Mouse (Mus musculus) cerebral cortex, adult 2 months (tissue): ENCODE data around the gene Cacna1a.

Experiments used
- WGBS: fragments of 180-500 bp; shearing (Covaris S2); methylation state at CpG from one replicate; pipeline ENCODE4 v1.1.7; 2018; 5-methylcytosine and 5-hydroxymethylcytosine counted together

Cacna1a gene

GRCm38 (mm10) chr8:84660819-84661457 is 272.7 kb downstream of the Cacna1a start:
- WGBS, result 15% methylated on average over 20 of the region's 20 CpGs

- 4% methylated on average over 24 of the region's 24 CpGs for WGBS
These were observed 273.2 kb downstream of the Cacna1a start for GRCm38 (mm10) chr8:84661458-84661871.

- whole genome bisulfite sequencing, result 1% methylated on average over 61 of the region's 61 CpGs
These were observed 273.8 kb downstream of the Cacna1a start for GRCm38 (mm10) chr8:84661961-84662571.

- WGBS, result under 1% methylated on average over 27 of the region's 27 CpGs
These were observed 274.4 kb downstream of the Cacna1a start, which contains the start of gene Ier2 for GRCm38 (mm10) chr8:84662581-84663065. TSS of gene Ier2 (minus strand) at chr8:84662852.

- 3% methylated on average over 43 of the region's 43 CpGs for WGBS
These were observed 275.5 kb downstream of the Cacna1a start for GRCm38 (mm10) chr8:84663483-84664327.

GRCm38 (mm10) chr8:84664566-84665384 is 276.5 kb downstream of the Cacna1a start:
- under 1% methylated on average over 29 of the region's 29 CpGs for WGBS

- WGBS, result 3% methylated on average over 14 of the region's 14 CpGs
These were observed 277.2 kb downstream of the Cacna1a start for GRCm38 (mm10) chr8:84665385-84665893.

- 43% methylated on average over 1 of the region's 1 CpGs for WGBS
These were observed 279.8 kb downstream of the Cacna1a start for GRCm38 (mm10) chr8:84668081-84668480.

GRCm38 (mm10) chr8:84668731-84669485 is 280.7 kb downstream of the Cacna1a start:
- WGBS, result 70% methylated on average over 6 of the region's 6 CpGs

- WGBS, result 89% methylated on average over 5 of the region's 5 CpGs
These were observed 282.2 kb downstream of the Cacna1a start for GRCm38 (mm10) chr8:84670295-84671006.

- 89% methylated on average over 5 of the region's 5 CpGs for WGBS
These were observed 289.1 kb downstream of the Cacna1a start for GRCm38 (mm10) chr8:84677305-84677704.

- 74% methylated on average over 2 of the region's 2 CpGs for WGBS
These were observed 293.2 kb downstream of the Cacna1a start for GRCm38 (mm10) chr8:84681476-84681875.

GRCm38 (mm10) chr8:84682257-84682656 is 294.0 kb downstream of the Cacna1a start:
- 54% methylated on average over 2 of the region's 2 CpGs for WGBS

- 22% methylated on average over 3 of the region's 3 CpGs for WGBS
These were observed 296.3 kb downstream of the Cacna1a start for GRCm38 (mm10) chr8:84684537-84684936.

- WGBS, result 6% methylated on average over 20 of the region's 20 CpGs
These were observed 298.2 kb downstream of the Cacna1a start, which contains the start of gene Trmt1 for GRCm38 (mm10) chr8:84686191-84687002. TSS of gene Trmt1 (plus strand) at chr8:84686307.

GRCm38 (mm10) chr8:84687003-84687704 is 298.9 kb downstream of the Cacna1a start:
- WGBS, result under 1% methylated on average over 57 of the region's 62 CpGs

GRCm38 (mm10) chr8:84687705-84688100 is 299.5 kb downstream of the Cacna1a start, which contains the start of gene Nacc1:
TSS of gene Nacc1 (minus strand) at chr8:84687862.
- under 1% methylated on average over 37 of the region's 37 CpGs for WGBS
